Mouse (Mus musculus) liver, embryonic 14.5 days (tissue): Measurements from ENCODE around the gene Cd244a. TPM values are rescaled to one million over a fixed set of nuclear protein-coding genes. Genes with fewer than 3 reads are reported as not detected.

Experiments
- ATAC-seq: fragments of 200-750 bp; cut with Nextera tagmentation; 2 replicates; pipeline ENCODE4 v1.8.0; 2017; ENCODE audit warnings: moderate number of reproducible peaks, mild to moderate bottlenecking, moderate library complexity; ENCODE audit not compliant: insufficient read depth
- DNase-seq, 3 experiments: peaks; one replicate each; pipeline ENCODE4 v3.0.0-alpha.2; 2012 to 2013; ENCODE audit warnings: low read depth in 3 of 3, low spot score in 3 of 3
- H3K27ac ChIP-seq: fragments of 300-500 bp; sonication (generic); 2 replicates; pipeline ENCODE4 v1.5.1; 2014; ENCODE audit warnings: moderate library complexity, mild to moderate bottlenecking, control low read depth, inconsistent platforms
- H3K27me3 ChIP-seq: fragments of 300-500 bp; sonication (generic); 2 replicates; pipeline ENCODE4 v1.6.1; 2014; ENCODE audit warnings: mild to moderate bottlenecking, low read length, moderate library complexity; ENCODE audit not compliant: control insufficient read depth, insufficient read depth
- H3K36me3 ChIP-seq: fragments of 300-500 bp; sonication (generic); replicated peaks from 2 replicates; pipeline ENCODE4 v1.6.1; 2014; ENCODE audit warnings: low read depth; ENCODE audit not compliant: control insufficient read depth, insufficient read depth
- H3K4me1 ChIP-seq, 2 experiments: fragments of 200-500 bp in 1 of 2; fragments of 300-500 bp in 1 of 2; sonication (generic) in 1 of 2; replicated peaks; 2 replicates each; pipeline ENCODE4 v1.6.1; 2012 to 2014; ENCODE audit warnings: antibody characterized with exemption in 1 of 2, inconsistent platforms in 1 of 2, low read length in 1 of 2; ENCODE audit not compliant: control insufficient read depth in 2 of 2, insufficient read depth in 2 of 2
- H3K4me2 ChIP-seq: fragments of 300-500 bp; sonication (generic); 2 replicates; pipeline ENCODE4 v1.6.1; 2014; ENCODE audit warnings: low read depth, mild to moderate bottlenecking, control low read depth, moderate library complexity
- H3K4me3 ChIP-seq, 2 experiments: fragments of 200-500 bp in 1 of 2; fragments of 300-500 bp in 1 of 2; sonication (generic) in 1 of 2; 2 replicates each; pipeline ENCODE4 v1.5.1; 2012 to 2014; ENCODE audit warnings: low read depth in 2 of 2, low read length in 2 of 2, mild to moderate bottlenecking in 2 of 2, control low read depth in 1 of 2, inconsistent platforms in 1 of 2, moderate library complexity in 1 of 2; ENCODE audit not compliant: insufficient read depth in 1 of 2
- H3K9ac ChIP-seq: fragments of 300-500 bp; sonication (generic); replicated peaks from 2 replicates; pipeline ENCODE4 v1.6.1; 2014; ENCODE audit warnings: mild to moderate bottlenecking, control low read depth, moderate library complexity
- H3K9me3 ChIP-seq: fragments of 300-500 bp; sonication (generic); 2 replicates; pipeline ENCODE4 v1.6.1; 2016; ENCODE audit warnings: low read length, mixed read lengths; ENCODE audit not compliant: control insufficient read depth
- CTCF ChIP-seq: IDR thresholded peaks from 2 replicates; pipeline ENCODE4 v1.5.1; 2016; ENCODE audit warnings: antibody characterized with exemption, low read depth, control low read depth
- EP300 ChIP-seq: IDR thresholded peaks from 2 replicates; pipeline ENCODE4 v1.6.1; 2016; ENCODE audit warnings: antibody characterized with exemption, low read depth
- WGBS: fragments of 180-500 bp; shearing (Covaris S2); extraction: QIAGEN DNeasy Blood & Tissue Kit; methylation state at CpG from one replicate; pipeline ENCODE4 v1.1.7; 2014; ENCODE audit not compliant: insufficient replicate concordance; 5-methylcytosine and 5-hydroxymethylcytosine counted together
- polyA plus RNA-seq, 2 experiments: library from polyadenylated mRNA; depleted of rRNA in 1 of 2; stranded (reverse) in 1 of 2; unstranded in 1 of 2; fragments of >200 nt; fragmentation: Nextera tagmentation in 1 of 2; extraction: Ambion mirVana in 1 of 2; gene quantifications; 2 replicates each; pipeline versions ENCODE4 v1.2.1 to v1.2.3; 2012 to 2014

Gene Cd244a
- polyA plus RNA-seq, 2 experiments, result 0.12 to 0.22 TPM

- Histone ChIP-seq H3K27me3 (no peaks in the 10 kb centered on the region), H3K4me3 (no peak overlapping the region), H3K4me1 (peaks cover 0 to 3% of the 10 kb centered on the region in 2 experiments; a peak in 1 of 4 replicates), H3K4me2 (no peak overlapping the region), H3K36me3 (no peaks in the 10 kb centered on the region), H3K9ac (no peak overlapping the region), H3K9me3 (no peaks in the 10 kb centered on the region), H3K27ac (no peak overlapping the region)
- no peak for ATAC-seq
- DNase-seq, result no peak
- 76% methylated on average over 4 of the region's 4 CpGs for WGBS
- no peak for TF ChIP-seq EP300
Measured at GRCm38 (mm10) chr1:171531367-171531766, 27.6 kb upstream of the Cd244a start.

- no peak overlapping the region for H3K4me2 ChIP-seq
- H3K9ac ChIP-seq, result no peak overlapping the region
- no peaks in the 10 kb centered on the region for H3K27me3 ChIP-seq
- no peaks in the 10 kb centered on the region for H3K4me1 ChIP-seq
- no peak overlapping the region for H3K27ac ChIP-seq
- no peak overlapping the region for H3K4me3 ChIP-seq
- TF ChIP-seq EP300, result no peak
- peak; percentile 58 for TF ChIP-seq CTCF
- WGBS, result 38% methylated on average over 2 of the region's 2 CpGs
- no peak for DNase-seq
- no peaks in the 10 kb centered on the region for H3K9me3 ChIP-seq
- no peaks in the 10 kb centered on the region for H3K36me3 ChIP-seq
- ATAC-seq, result no peak
Measured at GRCm38 (mm10) chr1:171532830-171533229, 26.2 kb upstream of the Cd244a start.

DNA sequence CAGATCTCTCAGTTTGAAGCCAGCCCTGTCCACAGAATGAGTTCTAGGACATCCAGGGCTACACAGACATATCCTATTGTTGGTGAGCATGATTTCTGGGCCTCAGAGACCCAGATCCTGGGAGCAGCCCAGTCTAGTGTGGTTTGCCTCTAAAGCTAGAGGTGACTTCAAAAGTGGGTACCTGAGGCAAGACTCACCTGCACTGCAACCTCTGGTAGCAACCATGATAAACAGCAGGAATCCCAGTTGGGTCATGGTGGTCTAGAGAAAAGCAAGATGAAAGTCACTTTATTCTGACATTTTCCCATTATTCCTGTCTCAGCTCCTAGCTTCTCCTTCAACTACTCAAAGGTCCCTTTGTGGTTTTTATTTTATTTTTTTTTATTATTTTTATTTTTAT, 24.4 kb upstream of the Cd244a start:
- H3K27ac ChIP-seq, result no peak overlapping the region
- DNase-seq (no peak), ATAC-seq (no peak)
- H3K4me2 ChIP-seq, result no peak overlapping the region
- no peak overlapping the region for H3K4me3 ChIP-seq
- H3K27me3 ChIP-seq, result no peaks in the 10 kb centered on the region
- TF ChIP-seq CTCF (no peak), EP300 (no peak)
- no peaks in the 10 kb centered on the region; the same call in 1 of the 2 replicates for H3K9me3 ChIP-seq
- H3K36me3 ChIP-seq, result no peaks in the 10 kb centered on the region
- H3K4me1 ChIP-seq, result no peaks in the 10 kb centered on the region
- no peak overlapping the region for H3K9ac ChIP-seq

GRCm38 (mm10) chr1:171535194-171535593, 23.8 kb upstream of the Cd244a start, which contains the start of gene Itln1:
Itln1 (minus strand) TSS chr1:171535294.
- 75% methylated on average over 1 of the region's 1 CpGs for WGBS

DNA sequence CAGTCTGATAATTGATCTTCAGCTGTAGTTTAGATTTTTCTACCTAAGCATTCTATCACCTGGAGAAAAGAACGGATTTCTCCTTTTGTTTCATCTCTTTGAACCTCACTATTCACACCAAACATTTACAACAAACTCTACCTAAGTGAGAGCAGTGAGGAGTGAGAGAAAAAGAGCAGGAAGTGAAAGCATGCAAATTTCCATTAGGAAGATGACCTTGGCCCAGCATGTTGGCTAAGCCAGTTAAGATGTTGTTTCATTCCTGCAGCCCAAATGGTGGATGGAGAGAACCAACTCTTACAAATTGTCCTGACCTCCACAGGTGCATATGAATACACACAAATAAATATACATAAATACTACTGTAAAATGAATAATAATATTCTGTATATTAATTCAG, 18.3 kb upstream of the Cd244a start:
- TF ChIP-seq CTCF (no peak), EP300 (no peak)
- whole genome bisulfite sequencing, result 43% methylated on average over 1 of the region's 1 CpGs
- no peaks in the 10 kb centered on the region for H3K27me3 ChIP-seq

More at GRCm38 (mm10) chr1:171535194-171535593, 23.8 kb upstream of the Cd244a start, which contains the start of gene Itln1:
- H3K4me1 ChIP-seq, result no peaks in the 10 kb centered on the region
- no peak within 1 kb of the TSS for H3K4me2 ChIP-seq
- no peak within 1 kb of the TSS for H3K27ac ChIP-seq
- no peaks in the 10 kb centered on the region; the same call in 1 of the 2 replicates for H3K9me3 ChIP-seq
- no peak within 1 kb of the TSS for H3K4me3 ChIP-seq
- TF ChIP-seq EP300, result no peak
- H3K9ac ChIP-seq, result no peak within 1 kb of the TSS
- H3K36me3 ChIP-seq, result no peaks in the 10 kb centered on the region
- no peaks in the 10 kb centered on the region for H3K27me3 ChIP-seq
- DNase-seq (no peak), ATAC-seq (no peak)

More for the DNA sequence above, 18.3 kb upstream of the Cd244a start:
- H3K27ac ChIP-seq, result no peak overlapping the region
- H3K4me3 ChIP-seq, result no peak overlapping the region
- no peak overlapping the region for H3K4me2 ChIP-seq
- no peaks in the 10 kb centered on the region for H3K36me3 ChIP-seq
- no peak for ATAC-seq
- no peak for DNase-seq
- H3K9me3 ChIP-seq, result no peaks in the 10 kb centered on the region; the same call in 1 of the 2 replicates
- H3K4me1 ChIP-seq, result no peaks in the 10 kb centered on the region
- no peak overlapping the region for H3K9ac ChIP-seq
